Mouse (Mus musculus) testis, postnatal 10 days (tissue): ENCODE measurements around the gene Sgo2a.
A peak's percentile ranks its signal among the peaks of the same experiment; 100 is the strongest.
"Not testable (repeated sequence)": the region's sequence is repeated elsewhere in the genome, so short reads cannot be mapped to it uniquely, and the experiment has no call there.

Experiments
- DNase-seq: peaks from one replicate; pipeline ENCODE4 v3.0.0; 2021; ENCODE audit warnings: low spot score

Sgo2a gene

DNA sequence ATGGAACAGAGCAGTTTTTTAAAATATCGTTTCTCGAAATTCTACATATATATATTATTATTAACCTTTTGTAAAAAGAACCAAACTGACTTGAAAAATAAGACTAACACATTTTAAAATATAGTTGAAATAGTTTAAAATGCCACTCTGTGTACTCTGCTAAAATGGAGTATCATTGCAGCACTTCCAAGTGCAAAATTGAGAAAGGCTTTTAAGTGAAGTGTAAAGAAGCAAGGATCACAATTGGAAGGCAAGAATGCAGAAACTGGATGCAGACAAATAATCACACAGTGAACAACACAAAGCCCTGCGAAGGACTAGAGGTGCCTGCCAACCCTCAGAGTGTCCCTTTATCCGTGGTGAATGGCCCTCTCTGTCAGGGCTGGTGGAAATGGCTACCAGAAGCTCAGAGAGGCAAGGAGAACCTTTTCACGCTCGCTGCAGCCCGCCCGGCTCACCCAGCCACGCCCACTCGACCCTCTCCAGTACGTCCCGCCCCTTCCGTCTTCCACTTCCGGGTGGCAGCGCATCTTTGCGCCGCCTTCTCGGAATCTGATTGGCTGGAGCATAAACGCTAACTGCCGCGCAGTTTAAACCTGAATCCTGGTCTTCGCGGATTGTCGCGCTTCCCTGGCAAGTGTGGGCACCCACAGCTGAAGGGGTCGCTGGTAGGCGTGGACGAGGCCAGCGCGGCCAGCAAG, at the start of gene Sgo2a:
Sgo2a (plus strand) TSS at position 540 of the 701 bp plus-strand sequence.
- peak; percentile 98 for DNase-seq

DNA sequence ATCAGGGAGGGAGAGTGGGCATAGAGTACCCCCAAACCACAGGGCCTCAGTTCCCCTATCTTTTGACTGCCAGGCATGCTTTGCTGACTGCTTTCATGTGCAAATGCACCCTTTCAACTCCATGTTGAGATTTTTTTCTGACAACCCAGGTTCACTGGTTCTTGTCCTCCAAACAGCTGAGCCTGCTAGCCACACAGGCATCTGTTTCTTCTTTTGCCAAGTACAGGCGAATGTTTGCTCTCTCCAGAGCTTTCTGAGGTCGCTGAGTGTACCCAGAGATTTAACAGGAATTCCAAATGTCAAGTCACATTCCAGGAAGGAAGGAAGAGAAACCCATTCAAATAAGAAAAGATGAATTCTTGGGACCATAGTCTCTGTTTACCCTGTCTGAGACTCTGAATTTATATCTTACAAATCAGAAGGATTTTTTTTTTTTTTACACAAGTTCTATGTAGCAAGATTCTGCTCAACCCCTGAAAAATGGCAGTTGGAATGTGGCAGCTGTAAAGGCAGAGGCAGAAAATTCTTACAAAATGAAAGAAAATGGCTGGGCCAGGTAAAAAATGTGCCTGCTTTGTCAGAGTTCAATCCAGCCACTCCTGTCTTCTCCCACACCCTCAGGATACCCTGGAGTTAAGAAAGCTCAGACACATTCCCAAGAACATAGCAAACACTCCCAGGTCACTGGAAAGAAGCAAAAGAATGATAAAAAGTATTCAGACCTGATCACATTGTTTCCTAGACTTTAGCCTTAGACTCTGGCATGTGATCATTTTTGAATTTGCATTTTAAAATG, 48.0 kb upstream of the Sgo2a start:
- DNase-seq = no peak

- no peak for DNase-seq
Observed at GRCm38 (mm10) chr1:57949195-57949594, 46.6 kb upstream of the Sgo2a start.

GRCm38 (mm10) chr1:57949716-57950115, 46.1 kb upstream of the Sgo2a start:
- no peak for DNase-seq

GRCm38 (mm10) chr1:57952509-57952908, 43.3 kb upstream of the Sgo2a start:
- DNase-seq = no peak

- DNase-seq = no peak
Observed at GRCm38 (mm10) chr1:57953586-57954375, 42.0 kb upstream of the Sgo2a start.

DNA sequence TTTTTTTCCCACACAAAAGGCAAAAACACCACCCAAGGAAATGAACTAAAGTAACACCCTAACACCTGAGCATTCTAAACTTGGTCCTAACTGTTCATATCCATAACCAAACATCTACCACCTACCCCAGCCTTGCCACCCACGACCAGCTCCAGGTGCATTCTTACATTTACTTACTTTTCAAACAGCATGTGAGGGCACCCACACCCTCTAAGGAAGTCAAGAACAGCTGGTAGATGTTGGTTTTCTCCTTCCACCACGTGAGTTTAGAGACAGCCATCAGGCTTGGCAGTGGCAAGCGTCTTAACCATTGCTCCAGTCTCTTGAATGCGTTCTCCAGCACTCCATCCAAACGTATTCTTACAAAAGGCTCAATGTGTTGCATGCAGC, 41.4 kb upstream of the Sgo2a start:
- DNase-seq = no peak

GRCm38 (mm10) chr1:57955774-57956173, 40.0 kb upstream of the Sgo2a start:
- DNase-seq = no peak

DNA sequence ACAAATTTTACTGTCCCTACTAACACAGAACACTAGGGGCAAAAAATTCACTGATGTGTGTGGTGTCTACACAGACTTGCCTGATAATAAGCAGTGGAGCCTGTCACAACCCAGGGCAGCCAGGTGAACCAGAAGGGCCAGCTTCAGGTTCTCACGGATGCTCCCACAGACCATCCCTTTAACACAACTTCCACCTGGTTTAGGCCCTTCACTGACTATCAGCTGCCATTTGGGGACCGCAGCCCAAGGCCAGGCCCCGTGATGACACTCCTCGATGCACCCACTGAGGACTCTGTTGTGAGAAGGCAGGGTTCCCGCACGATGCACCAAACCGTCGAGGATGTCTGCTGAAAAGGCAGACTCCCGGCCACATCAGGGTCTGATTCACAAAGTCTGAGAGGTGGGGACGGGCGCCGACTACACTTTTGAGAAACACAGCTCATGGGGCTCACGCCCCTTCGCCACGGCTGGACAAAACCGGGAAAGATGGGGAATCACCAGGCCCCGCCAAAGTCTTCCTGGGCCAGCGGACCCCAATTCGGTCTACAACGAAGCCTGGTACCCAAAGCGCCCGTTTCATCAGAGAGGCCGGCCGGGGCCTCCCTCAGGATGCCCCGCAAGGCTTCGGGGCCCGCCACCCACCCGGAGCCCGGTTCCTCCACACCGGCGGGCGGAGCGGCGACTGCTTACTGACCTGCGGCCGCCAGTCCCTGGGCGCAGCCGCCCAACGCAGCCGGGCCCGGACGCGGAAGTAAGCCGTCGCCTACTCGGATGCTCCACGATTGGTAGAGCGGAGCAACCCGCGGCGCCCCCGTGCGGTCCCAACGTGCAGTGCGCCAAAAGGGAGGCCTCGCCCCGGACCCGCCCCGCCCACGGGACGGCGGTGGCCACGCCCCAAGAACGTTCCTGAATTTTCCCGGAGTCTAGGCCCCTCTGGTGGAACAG, 26.2 kb upstream of the Sgo2a start:
- DNase-seq = peak; percentile 99

DNA sequence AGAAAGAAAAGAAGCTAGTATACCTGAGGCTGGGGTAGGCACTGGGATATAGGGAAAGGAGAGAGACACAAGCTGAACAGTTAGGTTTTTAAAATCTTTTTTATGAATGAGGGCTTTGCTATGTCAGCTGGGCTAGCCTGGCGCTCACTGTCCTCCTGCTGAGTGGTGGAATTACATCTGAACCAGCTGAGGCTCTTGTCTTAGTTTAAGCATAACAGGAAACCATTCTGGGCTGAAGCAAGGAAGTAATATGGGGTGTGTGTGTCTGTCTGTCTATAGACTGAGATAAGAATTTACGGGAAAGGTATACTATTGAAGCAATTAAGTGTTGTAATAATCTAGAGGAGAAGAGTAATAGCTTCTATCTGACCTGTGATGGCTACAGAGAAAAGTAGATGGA, 24.2 kb upstream of the Sgo2a start:
- DNase-seq = peak; percentile 12

GRCm38 (mm10) chr1:57976860-57977259, 18.9 kb upstream of the Sgo2a start:
- DNase-seq = no peak

- DNase-seq = no peak
Observed at GRCm38 (mm10) chr1:57989052-57989600, 6.6 kb upstream of the Sgo2a start.

DNA sequence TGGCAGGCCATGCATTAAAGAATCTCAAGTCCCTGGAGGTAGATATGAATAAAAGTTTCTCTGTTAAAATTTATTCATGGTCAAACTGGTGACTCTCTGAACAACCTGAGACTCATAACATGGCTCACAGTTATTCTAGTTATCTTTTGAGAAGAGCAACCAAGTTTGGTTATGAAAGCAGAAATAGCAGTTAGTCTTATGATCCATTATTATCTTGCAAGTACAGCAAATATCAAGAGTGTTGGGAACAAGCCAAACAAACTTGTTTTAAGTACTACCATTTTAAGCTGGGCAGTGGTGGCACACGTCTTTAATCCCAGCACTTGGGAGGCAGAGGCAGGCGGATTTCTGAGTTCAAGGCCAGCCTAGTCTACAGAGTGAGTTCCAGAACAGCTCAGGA, 4.5 kb upstream of the Sgo2a start:
- DNase-seq = no peak

- DNase-seq = no peak
Observed at GRCm38 (mm10) chr1:57996133-57996615, 403 bp downstream of the Sgo2a start.

- DNase-seq = no peak
Observed at GRCm38 (mm10) chr1:57998146-57998545, 2.4 kb downstream of the Sgo2a start.

GRCm38 (mm10) chr1:58006388-58006787, 10.6 kb downstream of the Sgo2a start:
- not testable (repeated sequence) for DNase-seq

GRCm38 (mm10) chr1:58018856-58019255, 23.1 kb downstream of the Sgo2a start, which contains the start of gene Kctd18:
TSS of gene Kctd18 (minus strand) at chr1:58018956.
- DNase-seq = no peak

GRCm38 (mm10) chr1:58027707-58028106, 31.9 kb downstream of the Sgo2a start:
- DNase-seq = no peak

GRCm38 (mm10) chr1:58029636-58030117, 33.9 kb downstream of the Sgo2a start, which contains the start of gene Aox1:
TSS of gene Aox1 (plus strand) at chr1:58029931.
- peak; percentile 73 for DNase-seq

GRCm38 (mm10) chr1:58030156-58030871, 34.5 kb downstream of the Sgo2a start:
- DNase-seq = peak; percentile 74
